Mouse (Mus musculus): ENCODE results near the gene Rasa4. TPM values are rescaled to one million over a fixed set of nuclear protein-coding genes. Genes with fewer than 3 reads are reported as not detected.
"Not testable (repeated sequence)": the region's sequence is repeated elsewhere in the genome, so short reads cannot be mapped to it uniquely, and the experiment has no call there.

The Rasa4 gene
- polyA plus RNA-seq, 1 experiment from 2014 or later = 4.1 TPM

DNA sequence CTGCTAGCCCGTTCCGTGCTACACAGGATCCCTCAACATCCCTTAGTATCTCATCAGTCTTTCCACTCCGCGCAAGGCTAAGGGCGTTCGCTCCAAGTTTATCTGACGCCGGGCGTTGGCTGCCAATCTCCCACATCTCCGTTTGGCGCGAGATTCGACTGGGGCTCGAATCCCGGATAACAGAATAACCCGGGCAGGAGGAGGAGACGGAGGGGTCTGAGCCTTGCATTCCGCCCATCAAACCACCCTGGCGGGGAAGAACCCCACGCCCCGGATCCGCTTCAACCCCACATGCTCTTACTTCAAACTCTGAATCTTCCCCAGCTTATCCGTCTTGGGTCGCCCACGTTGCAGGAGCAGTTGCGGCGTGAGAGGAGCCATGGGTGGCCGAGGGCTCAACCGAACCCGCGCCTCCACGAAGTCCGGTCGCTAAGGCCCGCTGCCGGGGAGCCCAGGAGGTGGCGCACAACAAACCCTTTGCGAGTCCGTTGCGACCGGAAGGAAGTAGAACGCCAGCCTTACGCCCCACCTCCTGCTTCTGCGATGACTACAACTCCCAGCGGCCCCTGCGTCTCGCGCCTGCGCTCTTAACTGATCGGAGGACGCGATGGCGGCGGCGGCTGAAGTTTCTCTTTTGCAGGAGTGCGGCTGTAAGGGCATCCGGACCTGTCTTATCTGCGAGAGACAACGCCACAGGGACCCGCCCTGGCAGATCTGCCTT is 52.0 kb downstream of the Rasa4 start, which contains the start of the genes Lrwd1 and Alkbh4:
Gene Lrwd1 (minus strand): TSS at position 504 of the 721 bp plus-strand sequence.
Gene Alkbh4 (plus strand): TSS at position 576 of the 721 bp plus-strand sequence.
- Histone ChIP-seq H3K9ac (peak within 1 kb of the TSS; percentile 63), H3K4me3 (peak within 1 kb of the TSS; percentile 72), H3K4me2 (peak within 1 kb of the TSS; percentile 73), H3K4me1 (peaks cover 20% of the 10 kb centered on the region), H3K27ac (peak within 1 kb of the TSS; percentile 74), H3K9me3 (no peaks in the 10 kb centered on the region), H3K27me3 (no peaks in the 10 kb centered on the region), H3K36me3 (peaks cover 25% of the 10 kb centered on the region)
- ATAC-seq (ENCODE audit: borderline replicate concordance, extremely low read depth, low FRiP score, low TSS enrichment) = peak; percentile 94
- under 1% methylated on average over 60 of the region's 60 CpGs for WGBS

GRCm38 (mm10) chr5:136136292-136136990 is 52.7 kb downstream of the Rasa4 start:
- 5% methylated on average over 20 of the region's 20 CpGs for WGBS
- Histone ChIP-seq H3K4me3 (peak overlapping the region; percentile 72), H3K4me2 (peak overlapping the region; percentile 73), H3K36me3 (peaks cover 30% of the 10 kb centered on the region), H3K4me1 (peaks cover 20% of the 10 kb centered on the region), H3K27me3 (no peaks in the 10 kb centered on the region), H3K9ac (peak overlapping the region; percentile 63), H3K27ac (peak overlapping the region; percentile 55), H3K9me3 (no peaks in the 10 kb centered on the region)
- ATAC-seq (ENCODE audit: borderline replicate concordance, extremely low read depth, low FRiP score, low TSS enrichment) = no peak

DNA sequence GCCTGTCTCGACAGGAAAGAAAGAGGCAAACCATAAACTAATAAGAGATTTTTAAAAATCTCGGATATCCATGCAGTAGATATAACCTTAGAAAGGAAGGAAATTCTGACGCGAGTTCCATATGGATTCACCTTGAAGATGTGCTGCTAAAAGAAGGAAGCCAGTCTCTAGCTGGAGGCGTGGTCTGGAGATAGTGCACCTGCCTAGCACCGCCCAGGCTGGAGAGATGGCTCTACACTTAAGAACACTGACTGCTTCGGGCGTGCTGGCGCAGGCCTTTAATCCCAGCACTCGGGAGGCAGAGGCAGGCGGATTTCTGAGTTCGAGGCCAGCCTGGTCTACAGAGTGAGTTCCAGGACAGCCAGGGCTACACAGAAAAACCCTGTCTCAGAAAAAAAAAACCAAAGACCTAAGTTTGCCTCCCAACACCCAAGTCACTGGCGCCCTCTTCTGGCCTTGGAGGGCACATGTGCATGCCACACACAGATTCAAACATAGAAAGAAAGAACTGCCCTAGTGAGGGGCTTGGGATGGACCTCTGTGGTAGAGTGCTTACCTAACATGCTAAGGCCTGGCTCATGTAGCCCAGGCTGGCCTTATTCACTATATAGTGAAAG is 54.0 kb downstream of the Rasa4 start:
- H3K27me3 ChIP-seq = no peaks in the 10 kb centered on the region
- peaks cover 20% of the 10 kb centered on the region for H3K4me1 ChIP-seq
- H3K4me2 ChIP-seq = 0 out of 2 replicates have a peak overlapping the region, but pooled peaks have one; percentile 73
- H3K9ac ChIP-seq = no peak overlapping the region
- H3K36me3 ChIP-seq = peaks cover 39% of the 10 kb centered on the region
- H3K9me3 ChIP-seq = no peaks in the 10 kb centered on the region
- H3K4me3 ChIP-seq = peak overlapping the region; percentile 72; the same call in 1 of the 2 replicates
- no peak overlapping the region for H3K27ac ChIP-seq
- ATAC-seq (ENCODE audit: borderline replicate concordance, extremely low read depth, low FRiP score, low TSS enrichment) = no peak
- 68% methylated on average over 13 of the region's 13 CpGs for WGBS

GRCm38 (mm10) chr5:136139393-136139792 is 55.7 kb downstream of the Rasa4 start:
- Histone ChIP-seq H3K27me3 (no peaks in the 10 kb centered on the region), H3K9me3 (no peaks in the 10 kb centered on the region), H3K4me3 (no peak overlapping the region), H3K9ac (no peak overlapping the region), H3K27ac (no peak overlapping the region), H3K36me3 (peaks cover 34% of the 10 kb centered on the region), H3K4me1 (peaks cover 20% of the 10 kb centered on the region), H3K4me2 (no peak overlapping the region)
- no peak for ATAC-seq (ENCODE audit: borderline replicate concordance, extremely low read depth, low FRiP score, low TSS enrichment)
- WGBS = 91% methylated on average over 13 of the region's 13 CpGs

DNA sequence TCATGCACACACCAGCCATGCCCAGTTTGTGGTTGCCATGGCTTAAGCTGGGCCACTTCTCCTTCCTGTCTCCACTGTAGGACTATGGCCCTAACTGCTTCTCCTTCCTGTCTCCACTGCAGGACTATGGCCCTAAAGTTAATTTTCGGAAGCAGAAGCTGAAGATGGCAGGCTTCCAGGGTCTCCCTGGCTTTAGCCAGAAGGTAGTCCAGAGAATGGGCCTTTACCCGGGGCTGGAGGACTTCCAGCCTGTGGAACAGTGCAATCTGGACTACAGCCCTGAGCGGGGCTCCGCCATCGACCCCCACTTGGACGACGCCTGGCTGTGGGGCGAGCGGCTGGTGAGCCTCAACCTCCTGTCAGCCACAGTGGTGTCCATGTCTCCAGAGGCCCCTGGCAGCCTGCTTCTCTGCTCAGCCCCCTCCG is 56.4 kb downstream of the Rasa4 start:
- Histone ChIP-seq H3K9ac (no peak overlapping the region), H3K27me3 (no peaks in the 10 kb centered on the region), H3K9me3 (no peaks in the 10 kb centered on the region), H3K4me3 (no peak overlapping the region), H3K27ac (no peak overlapping the region), H3K4me2 (no peak overlapping the region), H3K36me3 (peaks cover 34% of the 10 kb centered on the region), H3K4me1 (peaks cover 13% of the 10 kb centered on the region)
- no peak for ATAC-seq (ENCODE audit: borderline replicate concordance, extremely low read depth, low FRiP score, low TSS enrichment)
- 94% methylated on average over 10 of the region's 10 CpGs for WGBS

- peaks cover 34% of the 10 kb centered on the region for H3K36me3 ChIP-seq
- 79% methylated on average over 5 of the region's 5 CpGs for WGBS
Measured at GRCm38 (mm10) chr5:136142746-136143145, 59.0 kb downstream of the Rasa4 start.

GRCm38 (mm10) chr5:136143161-136143755 is 59.5 kb downstream of the Rasa4 start:
- Histone ChIP-seq H3K27me3 (no peaks in the 10 kb centered on the region), H3K9me3 (no peaks in the 10 kb centered on the region), H3K9ac (no peak overlapping the region), H3K27ac (no peak overlapping the region), H3K4me3 (no peak overlapping the region), H3K36me3 (peaks cover 34% of the 10 kb centered on the region), H3K4me2 (no peak overlapping the region), H3K4me1 (no peaks in the 10 kb centered on the region)
- WGBS = 86% methylated on average over 6 of the region's 6 CpGs
- ATAC-seq (ENCODE audit: borderline replicate concordance, extremely low read depth, low FRiP score, low TSS enrichment) = no peak

More at GRCm38 (mm10) chr5:136142746-136143145, 59.0 kb downstream of the Rasa4 start:
- Histone ChIP-seq H3K9ac (no peak overlapping the region), H3K4me3 (no peak overlapping the region), H3K27ac (no peak overlapping the region), H3K4me2 (no peak overlapping the region), H3K9me3 (no peaks in the 10 kb centered on the region), H3K4me1 (no peaks in the 10 kb centered on the region), H3K27me3 (no peaks in the 10 kb centered on the region)
- ATAC-seq (ENCODE audit: borderline replicate concordance, extremely low read depth, low FRiP score, low TSS enrichment) = no peak

- no peaks in the 10 kb centered on the region for H3K9me3 ChIP-seq
- no peak overlapping the region for H3K4me3 ChIP-seq
- H3K4me1 ChIP-seq = no peaks in the 10 kb centered on the region
- H3K4me2 ChIP-seq = no peak overlapping the region
- H3K9ac ChIP-seq = no peak overlapping the region
- no peaks in the 10 kb centered on the region for H3K27me3 ChIP-seq
- no peak for ATAC-seq (ENCODE audit: borderline replicate concordance, extremely low read depth, low FRiP score, low TSS enrichment)
- H3K27ac ChIP-seq = no peak overlapping the region
- H3K36me3 ChIP-seq = peaks cover 25% of the 10 kb centered on the region
- 48% methylated on average over 12 of the region's 12 CpGs for WGBS
Measured at GRCm38 (mm10) chr5:136144606-136145430, 61.1 kb downstream of the Rasa4 start.

GRCm38 (mm10) chr5:136146936-136147335 is 63.2 kb downstream of the Rasa4 start:
- no peaks in the 10 kb centered on the region for H3K27me3 ChIP-seq

DNA sequence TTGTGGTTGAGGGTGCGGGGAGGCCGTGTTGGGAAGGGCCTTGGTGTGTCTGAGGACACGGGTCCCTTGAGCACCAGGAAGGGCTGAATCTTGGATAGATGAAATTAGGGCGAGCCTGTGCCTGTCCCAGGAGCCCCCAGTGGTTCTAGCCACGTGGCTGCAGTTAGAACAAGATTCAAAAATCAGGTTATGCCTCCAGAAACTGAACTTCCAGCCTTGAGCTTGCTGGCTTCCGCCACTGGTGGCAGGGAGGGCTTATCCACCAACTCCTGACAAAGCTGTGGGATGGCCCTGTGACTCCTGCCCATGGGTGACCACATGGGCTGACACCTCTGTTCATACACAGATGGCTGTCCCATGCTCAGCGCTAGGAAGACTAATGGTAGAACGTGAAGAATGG is 64.0 kb downstream of the Rasa4 start:
- no peaks in the 10 kb centered on the region for H3K36me3 ChIP-seq
- H3K4me2 ChIP-seq = no peak overlapping the region
- ATAC-seq (ENCODE audit: borderline replicate concordance, extremely low read depth, low FRiP score, low TSS enrichment) = no peak
- WGBS = 63% methylated on average over 8 of the region's 8 CpGs
- no peak overlapping the region for H3K4me3 ChIP-seq
- no peaks in the 10 kb centered on the region for H3K9me3 ChIP-seq
- no peaks in the 10 kb centered on the region for H3K27me3 ChIP-seq
- H3K27ac ChIP-seq = no peak overlapping the region
- H3K4me1 ChIP-seq = no peaks in the 10 kb centered on the region
- H3K9ac ChIP-seq = no peak overlapping the region

More at GRCm38 (mm10) chr5:136146936-136147335, 63.2 kb downstream of the Rasa4 start:
- Histone ChIP-seq H3K27ac (no peak overlapping the region), H3K9me3 (no peaks in the 10 kb centered on the region), H3K9ac (no peak overlapping the region), H3K4me2 (no peak overlapping the region), H3K4me3 (no peak overlapping the region), H3K36me3 (peaks cover 6% of the 10 kb centered on the region; the same call in 1 of the 2 replicates), H3K4me1 (no peaks in the 10 kb centered on the region)
- ATAC-seq (ENCODE audit: borderline replicate concordance, extremely low read depth, low FRiP score, low TSS enrichment) = no peak
- WGBS = 79% methylated on average over 1 of the region's 1 CpGs

GRCm38 (mm10) chr5:136149134-136149576 is 65.4 kb downstream of the Rasa4 start:
- not testable (repeated sequence) for H3K4me1 ChIP-seq, H3K4me2 ChIP-seq, H3K27ac ChIP-seq, H3K36me3 ChIP-seq, H3K4me3 ChIP-seq, H3K9me3 ChIP-seq, H3K27me3 ChIP-seq, H3K9ac ChIP-seq
- 62% methylated on average over 5 of the region's 5 CpGs for WGBS
- 0 out of 2 replicates have a peak, but pooled peaks have one; percentile 17 for ATAC-seq (ENCODE audit: borderline replicate concordance, extremely low read depth, low FRiP score, low TSS enrichment)

Data from lung, embryonic 15.5 days (tissue).